Mouse (Mus musculus) kidney, adult 2 months (tissue): ENCODE data around the gene Ddah1. TPM values are rescaled to one million over a fixed set of nuclear protein-coding genes. Genes with fewer than 3 reads are reported as not detected.

ENCODE experiments used
- DNase-seq: peaks from one replicate; pipeline ENCODE4 v3.0.0; 2021
- H3K27ac ChIP-seq: fragments of 200-500 bp; 2 replicates; pipeline ENCODE4 v1.5.1; 2012; ENCODE audit warnings: low read depth, low read length, control low read depth, inconsistent platforms; ENCODE audit not compliant: insufficient read depth
- H3K27me3 ChIP-seq: fragments of 200-500 bp; replicated peaks from 2 replicates; pipeline ENCODE4 v1.6.1; 2012; ENCODE audit warnings: mild to moderate bottlenecking, moderate library complexity, low read length, inconsistent platforms; ENCODE audit not compliant: control insufficient read depth, insufficient read depth
- H3K36me3 ChIP-seq: fragments of 200-500 bp; 2 replicates; pipeline ENCODE4 v1.6.1; 2012; ENCODE audit warnings: mild to moderate bottlenecking, moderate library complexity, low read length, inconsistent platforms; ENCODE audit not compliant: control insufficient read depth, insufficient read depth
- H3K4me1 ChIP-seq: fragments of 200-500 bp; 2 replicates; pipeline ENCODE4 v1.6.1; 2011; ENCODE audit warnings: low read length; ENCODE audit not compliant: control insufficient read depth, insufficient read depth
- H3K4me3 ChIP-seq: fragments of 200-500 bp; 2 replicates; pipeline ENCODE4 v1.5.1; 2011; ENCODE audit warnings: mild to moderate bottlenecking, low read depth, low read length, control low read depth; ENCODE audit not compliant: insufficient read depth
- CTCF ChIP-seq: fragments of 200-500 bp; conservative IDR thresholded peaks from 2 replicates; pipeline ENCODE4 v1.5.1; 2011; ENCODE audit warnings: low read depth, mild to moderate bottlenecking, control low read depth, low read length, moderate library complexity, mixed read lengths; ENCODE audit not compliant: insufficient read depth, insufficient read length
- POLR2A ChIP-seq: fragments of 200-500 bp; IDR thresholded peaks from one replicate; pipeline ENCODE4 v1.6.1; 2011; ENCODE audit warnings: low read depth, low read length, control low read depth
- WGBS: fragments of 180-500 bp; shearing (Covaris S2); methylation state at CpG from one replicate; pipeline ENCODE4 v1.1.7; 2018; 5-methylcytosine and 5-hydroxymethylcytosine counted together
- polyA plus RNA-seq: library from polyadenylated mRNA; depleted of rRNA; stranded (reverse); fragments of >200 nt; gene quantifications from 2 replicates; pipeline ENCODE4 v1.2.3, GENCODE M21; 2012

Ddah1 gene
- polyA plus RNA-seq, 1 experiment: 159 TPM

DNA sequence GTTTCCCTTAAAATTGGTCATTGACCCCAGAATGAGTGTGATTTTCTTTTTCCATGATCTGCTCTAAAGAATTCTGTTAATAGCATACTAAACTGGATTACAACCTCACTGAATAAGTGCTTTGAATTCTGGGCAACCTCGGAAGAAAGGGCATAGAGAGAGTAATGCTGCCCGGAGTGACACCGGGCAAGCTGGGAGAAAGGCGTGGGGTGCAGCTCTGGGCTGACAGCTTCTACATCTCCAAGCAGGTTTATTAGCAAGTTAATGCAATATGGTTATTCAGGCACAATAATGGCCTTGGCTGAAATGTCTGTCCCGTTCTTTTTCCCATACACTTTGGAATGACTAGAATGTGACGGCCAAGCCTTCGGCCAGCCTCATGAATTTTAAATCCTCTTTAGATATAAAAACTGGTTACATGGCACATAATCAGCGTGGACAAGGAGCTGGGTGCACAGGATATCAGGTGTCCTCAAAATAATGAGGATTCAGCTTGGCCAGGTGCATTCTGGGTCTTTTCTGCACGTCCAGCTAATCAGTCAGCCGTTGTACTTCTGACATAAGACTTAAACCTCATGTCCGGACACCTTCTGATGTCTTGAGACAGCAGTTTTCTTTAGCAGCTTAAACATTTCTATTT is 67.1 kb downstream of the Ddah1 start:
- 30% methylated on average over 11 of the region's 11 CpGs for WGBS
- peak; percentile 85 for DNase-seq
- Histone ChIP-seq H3K4me1 (peaks cover 27% of the 10 kb centered on the region), H3K4me3 (no peak overlapping the region), H3K36me3 (no peaks in the 10 kb centered on the region), H3K27ac (peak overlapping the region; percentile 52), H3K27me3 (no peaks in the 10 kb centered on the region)
- TF ChIP-seq CTCF (no peak), POLR2A (no peak)

DNA sequence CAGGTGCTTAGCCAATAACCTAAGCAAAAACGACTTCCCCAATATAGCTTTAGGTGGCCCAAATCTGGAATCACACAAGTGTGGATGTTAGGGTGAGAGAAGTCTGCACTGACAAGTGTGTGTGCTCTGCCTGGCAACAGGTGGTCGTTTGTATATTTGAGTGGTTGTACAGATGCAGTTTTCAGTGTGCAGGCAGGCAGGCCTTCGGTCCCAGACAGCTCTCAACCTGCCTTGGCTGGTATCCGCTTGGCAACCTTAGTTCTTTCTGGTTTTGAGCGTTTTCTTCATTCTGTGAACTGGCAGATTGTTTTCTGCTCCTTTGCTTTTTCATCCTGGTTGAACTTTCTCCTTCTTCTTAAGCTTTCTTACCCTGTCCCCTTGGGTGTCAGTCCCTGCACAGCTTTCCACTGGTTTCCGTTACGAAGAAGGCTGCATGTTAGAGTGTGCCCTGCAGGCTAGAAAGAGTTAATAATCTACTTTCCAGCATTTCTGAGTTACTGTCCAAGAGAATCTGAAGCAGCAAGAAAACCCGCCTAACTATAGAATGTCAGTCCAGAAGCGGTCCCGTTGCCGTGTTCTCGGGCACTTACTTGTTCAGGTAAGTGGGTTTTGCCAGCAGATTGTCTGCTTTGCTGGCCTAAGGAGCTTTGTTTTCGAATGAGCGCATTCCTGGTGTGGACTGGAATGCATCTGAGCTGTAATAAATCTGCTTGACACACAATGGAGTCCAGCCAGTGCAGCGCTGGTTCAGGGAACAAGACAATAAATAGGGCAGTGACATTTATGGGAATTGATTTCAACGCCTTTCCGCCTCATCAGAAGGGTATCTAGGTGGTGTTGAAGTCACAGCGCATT is 68.9 kb downstream of the Ddah1 start:
- WGBS: 7% methylated on average over 18 of the region's 18 CpGs
- no peak for TF ChIP-seq CTCF
- no peak for TF ChIP-seq POLR2A
- no peaks in the 10 kb centered on the region for H3K27me3 ChIP-seq
- no peaks in the 10 kb centered on the region for H3K36me3 ChIP-seq
- peaks cover 27% of the 10 kb centered on the region for H3K4me1 ChIP-seq
- DNase-seq: peak; percentile 90
- H3K4me3 ChIP-seq: peak overlapping the region; percentile 1; the same call in 1 of the 2 replicates
- H3K27ac ChIP-seq: peak overlapping the region; percentile 42

DNA sequence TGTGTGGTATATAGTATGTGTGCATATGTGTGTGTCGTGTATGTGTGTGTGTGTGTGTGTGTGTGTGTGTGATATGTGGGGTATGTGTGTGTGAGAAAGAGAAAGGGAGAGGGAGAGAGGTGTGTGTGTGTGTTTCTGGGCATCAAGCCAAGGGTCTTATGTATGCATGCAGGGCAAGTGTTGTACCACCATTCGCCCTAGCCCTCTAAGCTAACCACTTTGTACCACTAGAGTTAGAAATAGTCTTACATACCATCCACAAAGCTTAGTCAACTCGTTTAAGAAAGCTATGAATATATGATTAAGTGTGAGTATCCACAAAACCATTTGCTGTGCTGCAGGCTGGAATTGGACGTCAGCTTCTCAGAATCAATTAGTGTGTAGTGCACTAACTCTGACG is 70.4 kb downstream of the Ddah1 start:
- Histone ChIP-seq H3K27ac (no peak overlapping the region), H3K4me3 (no peak overlapping the region), H3K27me3 (no peaks in the 10 kb centered on the region), H3K4me1 (peaks cover 29% of the 10 kb centered on the region), H3K36me3 (no peaks in the 10 kb centered on the region)
- 65% methylated on average over 5 of the region's 5 CpGs for WGBS
- no peak for DNase-seq
- no peak for TF ChIP-seq CTCF
- no peak for TF ChIP-seq POLR2A

DNA sequence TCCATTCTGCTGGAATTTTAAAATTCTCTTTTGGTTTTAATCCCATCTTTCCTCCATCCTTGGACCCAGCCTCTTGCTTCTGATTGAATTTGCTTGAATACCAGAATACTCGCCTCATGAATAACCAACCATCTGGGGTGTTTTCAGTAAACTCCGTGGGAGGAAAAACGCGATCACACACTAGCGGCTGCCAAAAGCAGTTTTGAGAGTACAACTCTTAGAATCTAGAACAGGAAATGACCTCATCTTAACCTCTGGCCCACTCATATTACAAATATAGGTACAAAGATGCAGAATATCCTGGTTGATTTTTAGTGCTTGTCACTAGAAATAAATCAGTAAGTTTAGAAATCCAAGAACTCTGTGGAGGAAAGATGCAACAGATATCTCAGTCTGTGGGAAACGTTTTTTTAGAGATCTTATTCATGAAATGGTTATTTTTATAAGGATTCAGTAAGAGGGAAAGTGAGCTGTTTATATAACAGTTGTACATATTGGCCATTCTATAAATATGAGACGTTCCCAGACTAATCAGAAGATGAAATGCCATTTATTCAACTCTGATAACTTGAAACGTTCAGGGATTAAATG is 75.6 kb downstream of the Ddah1 start:
- DNase-seq: peak; percentile 46
- Histone ChIP-seq H3K4me1 (0 out of 2 replicates have a peak, but pooled peaks cover 2% of the 10 kb centered on the region), H3K27ac (no peak overlapping the region), H3K27me3 (no peaks in the 10 kb centered on the region), H3K36me3 (no peaks in the 10 kb centered on the region), H3K4me3 (no peak overlapping the region)
- WGBS: 27% methylated on average over 8 of the region's 8 CpGs
- no peak for TF ChIP-seq CTCF
- TF ChIP-seq POLR2A: no peak

DNA sequence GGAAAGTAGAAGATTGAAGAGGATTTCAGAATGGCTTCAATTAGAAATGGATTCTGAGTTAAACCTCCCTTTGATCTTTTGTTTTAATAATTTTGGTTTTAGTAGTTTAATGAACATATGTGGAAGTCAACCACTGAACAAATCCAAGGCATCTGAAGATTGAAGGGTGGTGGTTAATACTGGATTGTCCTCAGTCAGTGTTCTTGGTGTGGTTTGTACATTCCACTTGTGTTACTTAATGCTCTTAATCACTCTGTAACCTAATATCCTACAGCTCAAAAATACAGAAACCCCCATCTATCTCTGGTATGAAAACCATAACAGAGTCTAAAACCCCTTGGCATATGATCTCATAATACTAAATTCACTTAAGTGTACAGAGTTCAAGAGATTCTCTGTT is 79.8 kb downstream of the Ddah1 start:
- Histone ChIP-seq H3K27me3 (no peaks in the 10 kb centered on the region), H3K27ac (no peak overlapping the region), H3K4me3 (no peak overlapping the region), H3K4me1 (0 out of 2 replicates have a peak, but pooled peaks cover 2% of the 10 kb centered on the region), H3K36me3 (no peaks in the 10 kb centered on the region)
- no peak for TF ChIP-seq CTCF
- DNase-seq: no peak

DNA sequence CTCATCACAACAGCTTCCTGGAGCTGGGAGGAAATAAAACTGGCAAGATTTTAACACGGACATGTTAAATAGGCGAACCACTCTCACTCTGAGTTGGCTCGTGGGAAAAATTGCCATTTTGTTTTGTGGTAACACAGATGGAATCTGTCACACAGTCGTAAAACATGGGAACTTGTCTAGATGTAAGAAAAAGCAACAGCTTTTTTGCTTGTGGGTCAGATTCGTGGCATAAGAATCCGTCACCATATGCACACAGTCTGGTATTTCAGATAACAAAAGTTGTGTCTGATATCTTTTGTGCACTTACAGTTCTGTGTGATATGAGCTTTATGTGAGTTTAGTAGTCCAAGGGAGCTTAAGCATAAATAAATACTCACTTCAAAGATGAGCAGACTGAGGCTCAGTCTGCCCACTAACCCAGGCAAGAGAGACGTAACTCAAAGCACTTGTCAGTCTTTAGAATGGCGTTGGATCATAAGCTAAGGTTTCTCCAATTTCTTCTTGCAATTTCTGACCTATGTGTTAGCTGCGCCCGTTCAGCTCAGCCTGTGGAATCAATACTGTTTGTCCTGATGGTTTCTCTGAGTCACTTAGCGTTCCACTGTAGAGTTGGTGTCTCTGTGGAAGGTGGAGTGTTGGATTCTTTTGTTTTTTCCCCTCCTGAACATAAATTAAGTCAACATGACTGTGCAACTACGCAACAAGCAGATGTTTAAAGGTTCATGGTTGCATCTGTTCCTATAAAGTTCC is 83.7 kb downstream of the Ddah1 start:
- Histone ChIP-seq H3K27me3 (no peaks in the 10 kb centered on the region), H3K27ac (no peak overlapping the region), H3K36me3 (no peaks in the 10 kb centered on the region), H3K4me1 (no peaks in the 10 kb centered on the region), H3K4me3 (no peak overlapping the region)
- WGBS: 76% methylated on average over 12 of the region's 12 CpGs
- TF ChIP-seq CTCF: no peak
- no peak for TF ChIP-seq POLR2A
- DNase-seq: no peak

DNA sequence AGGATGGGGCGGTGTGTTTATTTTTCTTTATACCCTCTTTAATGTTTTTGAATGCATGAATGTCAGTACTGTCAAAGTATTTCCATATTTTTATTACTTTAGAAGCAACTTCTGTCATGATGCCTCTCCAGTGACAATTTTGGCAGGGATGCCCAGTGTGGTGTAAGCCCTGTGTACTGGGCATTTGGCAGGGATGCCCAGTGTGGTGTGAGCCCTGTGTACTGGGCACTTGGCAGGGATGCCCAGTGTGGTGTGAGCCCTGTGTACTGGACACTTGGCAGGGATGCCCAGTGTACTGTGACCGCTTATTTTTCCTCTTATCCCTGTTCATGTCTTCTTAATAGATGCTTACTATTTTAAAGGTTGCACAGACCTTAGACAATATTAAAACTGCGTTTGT is 85.4 kb downstream of the Ddah1 start:
- H3K4me3 ChIP-seq: no peak overlapping the region
- H3K27ac ChIP-seq: no peak overlapping the region
- no peaks in the 10 kb centered on the region for H3K4me1 ChIP-seq
- no peaks in the 10 kb centered on the region for H3K36me3 ChIP-seq
- 68% methylated on average over 3 of the region's 3 CpGs for WGBS
- TF ChIP-seq CTCF (no peak), POLR2A (no peak)
- peak; percentile 82 for DNase-seq
- H3K27me3 ChIP-seq: no peaks in the 10 kb centered on the region
